Mouse (Mus musculus): Measurements from ENCODE around the gene Rabgap1l.

Gene Rabgap1l

GRCm38 (mm10) chr1:160787926-160788325 is 5.1 kb downstream of the Rabgap1l start:
- DNase-seq (ENCODE audit: low spot score): no peak

DNA sequence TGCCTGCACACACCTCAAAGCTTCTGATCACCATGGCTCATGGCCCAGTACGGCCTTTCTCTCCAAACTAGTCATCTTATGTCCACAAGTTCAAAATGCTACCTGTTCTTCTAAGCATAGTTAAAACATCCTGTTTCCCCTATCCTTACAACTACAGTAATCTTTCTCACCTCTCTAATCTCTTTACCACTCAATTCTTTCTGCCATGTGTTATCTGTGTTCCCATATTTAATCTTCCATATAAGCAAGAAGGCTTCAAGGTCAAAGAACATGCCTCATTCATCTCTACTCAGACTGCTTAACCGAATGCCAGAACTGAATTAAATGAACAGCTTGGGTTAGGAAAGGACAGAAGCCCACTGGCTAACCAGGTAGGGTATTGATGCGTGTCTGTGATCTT is 5.8 kb downstream of the Rabgap1l start:
- DNase-seq (ENCODE audit: low spot score): no peak

- no peak for DNase-seq (ENCODE audit: low spot score)
Observed at GRCm38 (mm10) chr1:160786571-160786970, 6.4 kb downstream of the Rabgap1l start.

DNA sequence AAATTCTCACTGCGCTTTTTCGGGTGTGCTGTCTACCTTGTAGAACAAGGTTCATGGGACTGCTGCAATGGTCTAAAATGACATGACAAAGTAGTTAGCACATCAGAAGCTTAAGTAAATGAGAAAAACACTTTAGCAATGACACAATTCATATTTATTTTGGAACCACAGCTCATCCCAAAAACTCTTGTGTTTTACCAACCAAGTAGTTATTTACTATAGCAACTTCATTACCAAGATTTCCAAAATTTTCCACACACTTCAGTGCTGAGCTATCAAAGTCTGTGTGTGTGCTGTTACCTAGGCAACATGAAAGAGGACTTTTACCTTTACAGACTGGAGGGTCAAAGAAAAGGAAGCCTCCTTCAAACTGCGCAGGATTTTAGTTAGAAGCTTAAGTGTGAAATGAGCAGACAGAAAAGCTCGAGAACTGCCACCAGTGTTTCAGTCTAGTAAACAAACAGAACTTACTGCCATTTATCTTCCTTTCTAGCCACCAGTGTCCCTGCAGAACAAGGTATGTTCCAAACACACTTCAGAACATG is 7.3 kb downstream of the Rabgap1l start:
- no peak for DNase-seq (ENCODE audit: low spot score)

- no peak for DNase-seq (ENCODE audit: low spot score)
Observed at GRCm38 (mm10) chr1:160784122-160784521, 8.9 kb downstream of the Rabgap1l start.

- DNase-seq (ENCODE audit: low spot score): no peak
Observed at GRCm38 (mm10) chr1:160774166-160774565, 18.8 kb downstream of the Rabgap1l start.

- DNase-seq (ENCODE audit: low spot score): no peak
Observed at GRCm38 (mm10) chr1:160765565-160765964, 27.4 kb downstream of the Rabgap1l start.

DNA sequence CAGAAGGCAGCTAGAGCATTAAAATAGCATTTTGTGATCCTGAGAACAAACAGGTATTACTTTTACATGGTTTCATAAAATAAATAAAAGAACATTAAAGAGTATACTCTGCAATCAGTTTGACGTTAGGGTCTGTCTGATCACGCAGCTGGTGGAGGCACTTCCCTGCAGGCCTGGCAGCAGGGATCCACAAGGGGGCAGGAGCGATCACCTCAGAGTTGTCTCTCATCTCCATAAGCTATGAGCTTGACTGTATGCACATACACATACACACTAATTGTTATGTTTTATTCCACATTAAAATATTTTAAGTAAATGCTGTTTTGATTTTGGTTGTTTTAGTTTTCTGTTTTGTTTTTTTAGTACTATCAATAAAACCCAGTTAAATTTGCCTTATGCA is 34.8 kb downstream of the Rabgap1l start:
- DNase-seq (ENCODE audit: low spot score): peak; percentile 49

DNA sequence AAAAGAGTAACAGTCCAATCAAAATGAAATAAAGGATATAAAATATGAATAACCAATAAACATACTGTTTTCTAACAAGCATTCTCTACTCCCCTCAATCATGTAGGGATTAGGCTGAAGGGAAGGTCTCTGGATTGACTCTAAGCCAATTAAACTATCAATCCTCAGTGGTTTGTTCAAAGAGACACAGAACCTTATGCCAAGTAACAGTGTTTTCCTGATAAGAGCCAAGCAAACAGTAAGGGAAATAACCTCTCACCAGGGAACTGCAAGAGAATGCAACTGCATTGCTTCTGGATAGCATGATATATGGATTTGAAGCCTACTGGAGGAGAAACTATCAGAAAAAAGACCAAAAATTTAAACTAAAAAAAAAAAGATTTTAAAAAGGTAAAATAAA is 37.7 kb downstream of the Rabgap1l start:
- no peak for DNase-seq (ENCODE audit: low spot score)

GRCm38 (mm10) chr1:160750629-160751028 is 42.4 kb downstream of the Rabgap1l start:
- DNase-seq (ENCODE audit: low spot score): no peak

DNA sequence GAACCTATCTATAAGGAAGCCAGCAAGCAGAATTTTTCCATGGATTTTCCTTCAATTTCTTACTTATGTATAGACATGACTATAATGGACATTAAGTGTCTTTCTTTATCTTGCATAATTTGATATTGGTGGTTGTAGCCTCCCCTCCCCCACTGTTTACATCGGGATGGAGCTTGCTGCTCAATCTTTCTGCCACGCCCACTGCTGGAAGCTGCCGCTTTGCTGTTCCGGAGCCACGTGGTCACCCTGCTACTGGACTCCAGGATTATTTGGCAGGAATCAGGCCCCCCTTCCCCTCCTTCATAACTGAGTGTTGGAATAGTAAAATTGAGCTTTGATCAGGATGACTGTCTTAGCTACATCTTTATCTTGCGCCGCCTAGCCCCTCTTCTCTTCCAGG is 46.2 kb downstream of the Rabgap1l start:
- DNase-seq (ENCODE audit: low spot score): no peak

DNA sequence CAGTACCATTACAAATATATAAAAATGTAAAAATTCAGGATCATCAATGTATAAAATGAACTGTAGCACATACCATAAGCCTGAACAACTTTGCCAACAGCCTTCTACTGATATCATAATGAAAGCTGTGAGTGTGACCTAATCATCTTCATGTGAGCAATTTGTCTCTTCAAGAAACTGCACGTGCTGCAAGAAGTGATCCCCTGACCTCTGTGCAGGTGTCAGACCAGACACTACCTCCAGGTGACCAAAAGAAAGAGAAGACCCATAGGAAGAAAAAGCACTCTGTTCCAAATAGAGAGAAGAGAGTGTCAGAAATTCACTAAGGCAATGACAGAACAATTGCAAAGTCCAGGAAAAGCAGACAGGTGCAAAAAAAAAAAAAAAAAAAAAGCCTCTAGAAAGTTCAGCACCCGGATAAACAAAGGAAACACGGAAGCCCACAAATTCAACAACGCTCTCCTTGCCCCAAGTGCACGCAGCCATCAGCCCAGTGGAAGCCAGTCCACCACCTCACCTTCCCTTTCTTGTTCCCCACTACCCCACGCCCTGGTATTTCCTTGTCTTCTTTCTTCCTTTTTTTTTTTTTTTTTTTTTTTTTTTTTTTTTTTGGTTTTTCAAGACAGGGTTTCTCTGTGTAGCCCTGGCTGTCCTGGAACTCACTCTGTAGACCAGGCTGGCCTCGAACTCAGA is 47.6 kb downstream of the Rabgap1l start:
- DNase-seq (ENCODE audit: low spot score): no peak

DNA sequence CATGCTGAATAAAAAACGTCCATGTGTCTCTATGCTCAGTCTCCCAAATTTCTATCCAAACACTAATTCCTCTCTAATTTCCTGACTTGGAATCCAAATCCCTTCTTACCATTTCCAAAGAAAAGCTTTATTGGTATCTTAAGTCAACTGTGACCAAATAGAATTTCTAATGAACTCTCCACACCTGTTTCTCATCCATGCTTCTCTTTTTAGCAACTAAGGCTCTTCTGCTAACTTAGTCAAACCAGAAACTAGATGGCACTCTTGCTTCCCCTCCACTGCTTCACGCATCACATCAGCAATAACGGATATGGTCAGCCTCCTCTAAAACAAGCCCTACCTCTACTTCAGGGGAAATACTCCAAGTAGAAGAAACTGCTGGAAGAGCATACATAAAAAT is 49.0 kb downstream of the Rabgap1l start:
- DNase-seq (ENCODE audit: low spot score): no peak

- peak; percentile 79 for DNase-seq (ENCODE audit: low spot score)
Observed at GRCm38 (mm10) chr1:160743229-160743628, 49.8 kb downstream of the Rabgap1l start.

GRCm38 (mm10) chr1:160740650-160741049 is 52.4 kb downstream of the Rabgap1l start:
- no peak for DNase-seq (ENCODE audit: low spot score)

- no peak for DNase-seq (ENCODE audit: low spot score)
Observed at GRCm38 (mm10) chr1:160734743-160735142, 58.3 kb downstream of the Rabgap1l start.

DNA sequence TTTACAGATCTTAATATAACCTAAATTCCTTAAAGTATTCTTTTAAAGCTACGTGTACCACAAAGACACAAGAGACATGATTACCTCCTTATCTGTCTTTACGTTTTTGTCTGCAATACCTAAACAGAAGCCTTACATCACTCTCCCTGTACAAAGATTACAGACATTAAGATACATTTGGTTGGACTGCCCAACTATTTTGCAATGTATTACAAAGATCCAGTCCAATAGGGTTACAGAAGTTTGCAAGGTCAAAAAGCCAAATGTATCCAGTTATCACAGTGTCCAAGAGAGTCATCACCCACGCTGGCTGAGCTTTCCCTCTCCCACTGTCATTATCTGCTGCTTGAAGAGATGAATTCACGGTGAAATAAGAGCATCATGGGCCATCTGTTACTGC is 63.1 kb downstream of the Rabgap1l start:
- DNase-seq (ENCODE audit: low spot score): no peak

DNA sequence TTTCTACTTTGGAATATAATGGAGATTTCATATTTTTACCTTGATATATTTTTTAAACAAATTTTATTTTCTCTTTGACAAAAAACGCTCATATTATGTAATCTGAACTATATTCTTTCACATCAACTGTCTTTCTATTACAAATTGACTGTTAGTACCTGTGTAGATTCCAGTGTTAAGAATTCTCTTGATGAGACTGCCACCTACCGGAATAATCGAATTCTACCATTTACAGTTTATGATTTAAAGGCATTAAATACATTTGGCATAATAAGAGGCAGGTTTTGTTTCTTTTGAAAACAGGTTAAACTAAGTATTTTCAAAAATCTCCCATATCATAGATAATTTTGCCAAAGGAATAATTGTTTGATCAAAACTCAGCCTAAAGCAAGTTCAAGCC is 75.3 kb downstream of the Rabgap1l start:
- peak; percentile 57 for DNase-seq (ENCODE audit: low spot score)

DNA sequence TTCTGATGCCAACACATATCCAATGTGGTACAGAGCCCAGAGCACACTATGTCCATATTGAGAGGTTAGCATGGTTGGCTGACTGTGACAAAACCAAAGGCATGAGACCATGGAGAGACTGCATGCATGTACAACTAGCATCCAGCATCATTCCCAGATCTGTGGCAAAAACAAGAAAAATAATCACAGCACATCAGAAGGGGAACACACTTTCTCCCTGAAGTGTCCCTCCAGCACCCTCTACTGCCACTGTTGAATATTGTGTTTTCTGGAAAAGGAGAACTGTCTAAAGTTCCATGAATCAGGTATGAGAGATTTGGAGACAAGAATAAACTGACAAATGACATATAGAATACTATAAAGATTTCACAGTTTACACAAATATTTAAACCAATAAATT is 78.3 kb downstream of the Rabgap1l start:
- no peak for DNase-seq (ENCODE audit: low spot score)

DNA sequence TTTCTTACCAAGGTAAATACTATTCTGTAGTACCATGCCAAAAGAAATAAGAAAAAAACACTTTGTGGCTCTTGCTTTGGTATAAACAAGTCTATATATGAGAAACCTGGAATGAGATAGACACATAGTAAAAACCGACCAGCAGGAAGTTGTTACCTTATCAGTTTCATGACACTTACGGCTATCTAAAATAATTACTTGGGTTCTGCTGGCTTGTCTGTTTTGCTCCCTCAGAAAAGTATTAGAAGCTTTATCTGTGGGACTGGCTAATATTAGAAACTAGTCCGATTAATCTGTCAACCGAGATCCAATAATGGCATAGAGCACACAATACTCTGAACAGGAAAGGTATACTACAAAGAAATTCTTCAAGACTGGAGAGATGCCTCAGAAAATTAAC is 79.1 kb downstream of the Rabgap1l start:
- DNase-seq (ENCODE audit: low spot score): no peak

- DNase-seq (ENCODE audit: low spot score): no peak
Observed at GRCm38 (mm10) chr1:160713383-160713782, 79.6 kb downstream of the Rabgap1l start.

DNA sequence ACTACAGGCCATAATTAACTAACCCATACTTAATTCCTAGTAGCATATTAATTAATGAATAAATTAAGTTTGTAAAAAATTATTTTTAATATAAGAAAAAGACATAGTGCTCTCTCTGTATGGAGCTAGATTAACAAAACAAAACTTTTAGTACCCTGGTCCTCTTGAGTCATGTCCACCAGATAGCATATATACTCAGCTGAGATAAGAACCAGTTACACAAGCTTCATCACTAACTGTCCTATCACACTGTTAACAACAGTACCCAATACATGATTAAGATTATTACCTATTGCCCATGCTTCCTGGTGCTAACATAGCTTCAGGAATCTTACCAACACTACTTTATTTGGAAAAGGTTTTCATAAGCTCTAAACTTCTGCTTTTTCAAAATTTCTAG is 82.5 kb downstream of the Rabgap1l start:
- no peak for DNase-seq (ENCODE audit: low spot score)

GRCm38 (mm10) chr1:160704596-160704995 is 88.4 kb downstream of the Rabgap1l start:
- DNase-seq (ENCODE audit: low spot score): no peak

- DNase-seq (ENCODE audit: low spot score): no peak
Observed at GRCm38 (mm10) chr1:160703813-160704212, 89.2 kb downstream of the Rabgap1l start.

All from c-Kit-positive CD71-positive TER-119-positive erythroid progenitor cells, embryonic 14.5 days (primary cell).